Mouse (Mus musculus): Measurements from ENCODE around the gene Peg10. TPM values are rescaled to one million over a fixed set of nuclear protein-coding genes. Genes with fewer than 3 reads are reported as not detected.

Peg10 gene
- polyA plus RNA-seq, 1 experiment from 2014 or later, result 4.3 TPM

- Histone ChIP-seq H3K9me3 (ENCODE audit: low read depth, low read length) (no peaks in the 10 kb centered on the region), H3K27me3 (ENCODE audit: insufficient read depth, low read length) (no peaks in the 10 kb centered on the region), H3K4me2 (no peak overlapping the region), H3K36me3 (ENCODE audit: insufficient read depth) (no peaks in the 10 kb centered on the region), H3K9ac (no peak overlapping the region), H3K4me3 (ENCODE audit: low read depth, low read length) (no peak overlapping the region), H3K27ac (ENCODE audit: low read depth) (no peak overlapping the region), H3K4me1 (ENCODE audit: insufficient read depth) (peaks cover 13% of the 10 kb centered on the region)
- no peak for TF ChIP-seq CTCF (IDR thresholded peaks at IDR 0.05; ENCODE audit: low read depth)
- ATAC-seq (ENCODE audit: insufficient read depth) (no peak), DNase-seq (no peak)
- WGBS, result 48% methylated on average over 11 of the region's 11 CpGs
Measured at GRCm38 (mm10) chr6:4738034-4738629, 9.0 kb upstream of the Peg10 start.

- ATAC-seq (ENCODE audit: insufficient read depth), result no peak
- WGBS, result 44% methylated on average over 2 of the region's 2 CpGs
- Histone ChIP-seq H3K4me1 (ENCODE audit: insufficient read depth) (peaks cover 13% of the 10 kb centered on the region), H3K9me3 (ENCODE audit: low read depth, low read length) (no peaks in the 10 kb centered on the region), H3K27me3 (ENCODE audit: insufficient read depth, low read length) (no peaks in the 10 kb centered on the region), H3K27ac (ENCODE audit: low read depth) (no peak overlapping the region), H3K4me2 (no peak overlapping the region), H3K9ac (no peak overlapping the region), H3K36me3 (ENCODE audit: insufficient read depth) (no peaks in the 10 kb centered on the region), H3K4me3 (ENCODE audit: low read depth, low read length) (no peak overlapping the region)
- no peak for DNase-seq
- TF ChIP-seq CTCF (IDR thresholded peaks at IDR 0.05; ENCODE audit: low read depth), result no peak
Measured at GRCm38 (mm10) chr6:4738717-4739116, 8.4 kb upstream of the Peg10 start.

- no peak for DNase-seq
- H3K36me3 ChIP-seq (ENCODE audit: insufficient read depth), result no peaks in the 10 kb centered on the region
- no peak overlapping the region for H3K9ac ChIP-seq
- H3K9me3 ChIP-seq (ENCODE audit: low read depth, low read length), result no peaks in the 10 kb centered on the region
- H3K4me1 ChIP-seq (ENCODE audit: insufficient read depth), result peaks cover 13% of the 10 kb centered on the region
- TF ChIP-seq CTCF (IDR thresholded peaks at IDR 0.05; ENCODE audit: low read depth), result no peak
- no peak overlapping the region for H3K27ac ChIP-seq (ENCODE audit: low read depth)
- 33% methylated on average over 13 of the region's 13 CpGs for WGBS
- H3K27me3 ChIP-seq (ENCODE audit: insufficient read depth, low read length), result no peaks in the 10 kb centered on the region
- H3K4me3 ChIP-seq (ENCODE audit: low read depth, low read length), result no peak overlapping the region
- no peak for ATAC-seq (ENCODE audit: insufficient read depth)
- H3K4me2 ChIP-seq, result no peak overlapping the region
Measured at GRCm38 (mm10) chr6:4739522-4740355, 7.4 kb upstream of the Peg10 start.

- peaks cover 13% of the 10 kb centered on the region for H3K4me1 ChIP-seq (ENCODE audit: insufficient read depth)
- no peaks in the 10 kb centered on the region for H3K36me3 ChIP-seq (ENCODE audit: insufficient read depth)
- 16% methylated on average over 6 of the region's 6 CpGs for WGBS
- ATAC-seq (ENCODE audit: insufficient read depth) (0 out of 2 replicates have a peak, but pooled peaks have one; percentile 41), DNase-seq (peak; percentile 75)
- no peak overlapping the region for H3K4me3 ChIP-seq (ENCODE audit: low read depth, low read length)
- no peaks in the 10 kb centered on the region for H3K9me3 ChIP-seq (ENCODE audit: low read depth, low read length)
- no peak overlapping the region for H3K4me2 ChIP-seq
- no peak overlapping the region for H3K27ac ChIP-seq (ENCODE audit: low read depth)
- no peaks in the 10 kb centered on the region for H3K27me3 ChIP-seq (ENCODE audit: insufficient read depth, low read length)
- peak; percentile 7; the same call in 1 of the 2 replicates for TF ChIP-seq CTCF (IDR thresholded peaks at IDR 0.05; ENCODE audit: low read depth)
- H3K9ac ChIP-seq, result no peak overlapping the region
Measured at GRCm38 (mm10) chr6:4740511-4740910, 6.6 kb upstream of the Peg10 start.

GRCm38 (mm10) chr6:4746036-4746695 is 940 bp upstream of the Peg10 start:
- Histone ChIP-seq H3K36me3 (ENCODE audit: insufficient read depth) (no peaks in the 10 kb centered on the region), H3K9me3 (ENCODE audit: low read depth, low read length) (peaks cover 10% of the 10 kb centered on the region; the same call in 1 of the 2 replicates), H3K27ac (ENCODE audit: low read depth) (peak overlapping the region; percentile 48), H3K9ac (peak overlapping the region; percentile 53), H3K4me1 (ENCODE audit: insufficient read depth) (peaks cover 9% of the 10 kb centered on the region; the same call in 1 of the 2 replicates), H3K27me3 (ENCODE audit: insufficient read depth, low read length) (no peaks in the 10 kb centered on the region), H3K4me3 (ENCODE audit: low read depth, low read length) (peak overlapping the region; percentile 39), H3K4me2 (peak overlapping the region; percentile 57)
- WGBS, result 53% methylated on average over 22 of the region's 22 CpGs
- DNase-seq (peak; percentile 47), ATAC-seq (ENCODE audit: insufficient read depth) (no peak)
- no peak for TF ChIP-seq CTCF (IDR thresholded peaks at IDR 0.05; ENCODE audit: low read depth)

GRCm38 (mm10) chr6:4747677-4748505 is 785 bp downstream of the Peg10 start:
- 55% methylated on average over 71 of the region's 71 CpGs for WGBS
- peak overlapping the region; percentile 57 for H3K4me2 ChIP-seq
- peak; percentile 83 for DNase-seq
- peaks cover 10% of the 10 kb centered on the region; the same call in 1 of the 2 replicates for H3K9me3 ChIP-seq (ENCODE audit: low read depth, low read length)
- TF ChIP-seq CTCF (IDR thresholded peaks at IDR 0.05; ENCODE audit: low read depth), result no peak
- peak; percentile 13; the same call in 1 of the 2 replicates for ATAC-seq (ENCODE audit: insufficient read depth)
- no peaks in the 10 kb centered on the region for H3K27me3 ChIP-seq (ENCODE audit: insufficient read depth, low read length)
- no peaks in the 10 kb centered on the region for H3K36me3 ChIP-seq (ENCODE audit: insufficient read depth)
- H3K4me1 ChIP-seq (ENCODE audit: insufficient read depth), result no peaks in the 10 kb centered on the region; the same call in 1 of the 2 replicates
- peak overlapping the region; percentile 39 for H3K4me3 ChIP-seq (ENCODE audit: low read depth, low read length)
- peak overlapping the region; percentile 50; the same call in 1 of the 2 replicates for H3K27ac ChIP-seq (ENCODE audit: low read depth)
- H3K9ac ChIP-seq, result peak overlapping the region; percentile 26
